Mouse (Mus musculus) fat pad, adult 2 months (tissue): ENCODE results near the gene Ankle1.

Experiments
- DNase-seq: peaks from one replicate; pipeline ENCODE4 v3.0.0-alpha.2; 2011; ENCODE audit warnings: low read depth, low spot score; ENCODE audit errors: extremely low read depth

Gene Ankle1

DNA sequence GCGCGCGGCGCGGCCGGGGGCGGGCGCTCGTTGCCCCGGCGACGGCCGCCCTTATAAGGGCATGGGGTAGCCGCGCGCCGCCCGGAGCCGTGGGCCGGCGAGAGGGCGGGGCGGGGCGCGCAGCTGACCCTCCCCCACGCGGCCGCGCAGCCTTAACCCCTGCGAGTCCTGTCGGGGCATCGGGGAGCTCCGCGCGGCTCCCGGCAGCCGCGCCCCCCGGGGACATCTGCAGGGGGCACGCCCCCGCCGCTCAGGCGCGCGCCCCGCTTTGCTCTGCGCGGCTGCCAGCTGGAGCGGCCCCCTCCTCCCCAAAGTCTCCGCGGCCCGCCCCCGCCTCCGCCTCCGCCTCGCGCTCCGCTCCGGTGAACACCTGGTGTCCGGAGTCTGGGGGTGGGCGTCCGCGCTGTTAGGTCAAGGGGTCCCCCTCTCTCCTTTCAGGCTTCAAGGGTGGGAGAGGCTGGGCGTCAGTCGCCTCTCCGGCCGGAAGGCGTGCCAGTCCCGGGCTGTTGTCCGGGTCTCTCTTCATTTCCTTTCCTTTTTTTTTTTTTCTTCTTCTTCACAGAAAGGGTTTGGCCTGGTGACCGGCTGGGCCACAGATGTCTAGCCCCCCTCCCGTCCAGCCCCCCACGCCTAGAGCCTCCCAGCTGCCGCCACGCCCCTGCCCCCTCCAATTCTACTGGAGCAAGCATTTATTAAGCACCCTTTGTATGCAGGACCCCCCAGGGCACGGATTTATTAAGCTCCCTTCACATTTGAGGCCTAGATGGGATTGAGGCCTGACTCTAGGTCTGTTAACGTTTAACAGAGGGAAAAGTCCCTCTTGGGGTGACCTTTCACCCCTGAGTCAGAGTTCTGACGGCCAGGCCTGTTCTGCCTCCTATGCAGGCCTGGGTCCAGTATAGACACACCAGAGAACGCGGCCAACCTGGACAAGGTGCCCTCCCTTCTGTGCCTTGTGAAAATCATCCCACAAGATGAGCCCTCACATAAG, 23.5 kb upstream of the Ankle1 start:
- DNase-seq, result no peak

DNA sequence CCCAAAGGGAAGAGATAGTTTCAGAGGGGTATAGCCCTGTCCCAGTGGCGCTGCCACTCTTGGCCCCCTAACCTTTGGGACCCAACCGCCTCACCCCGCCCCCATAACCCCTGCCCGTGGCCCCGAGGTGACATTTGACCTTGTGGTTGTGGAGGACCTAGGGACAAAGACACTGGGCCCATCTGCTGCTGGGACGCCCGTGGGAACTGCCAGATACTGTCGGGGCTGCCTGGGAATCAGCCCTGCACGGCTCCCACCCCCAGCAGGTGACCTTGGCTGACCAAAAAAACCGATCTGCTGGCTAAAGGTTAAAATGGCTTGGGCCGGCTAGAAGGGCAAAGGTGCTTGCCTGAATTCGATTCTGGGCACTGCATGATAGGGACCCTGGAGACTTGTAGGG, 22.4 kb upstream of the Ankle1 start:
- DNase-seq, result no peak

DNA sequence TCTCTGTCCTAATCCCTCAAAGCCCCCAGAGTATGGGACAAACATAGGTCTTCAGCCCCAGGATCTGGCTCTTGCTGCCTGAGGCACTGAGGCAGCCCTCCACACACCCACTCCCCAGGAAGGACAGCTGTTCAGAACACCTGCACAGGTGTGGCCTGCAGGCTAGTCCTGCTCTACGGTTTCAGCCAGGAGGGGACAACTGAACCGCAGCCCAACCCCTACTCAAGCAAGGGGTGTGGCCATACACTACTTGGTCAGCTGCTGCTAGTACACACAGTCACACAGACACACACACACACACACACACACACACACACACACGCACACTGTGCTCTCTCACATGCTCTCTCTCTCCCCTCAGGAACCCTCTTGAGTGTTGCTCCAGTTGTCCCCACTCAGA, 21.9 kb upstream of the Ankle1 start:
- DNase-seq, result no peak

DNA sequence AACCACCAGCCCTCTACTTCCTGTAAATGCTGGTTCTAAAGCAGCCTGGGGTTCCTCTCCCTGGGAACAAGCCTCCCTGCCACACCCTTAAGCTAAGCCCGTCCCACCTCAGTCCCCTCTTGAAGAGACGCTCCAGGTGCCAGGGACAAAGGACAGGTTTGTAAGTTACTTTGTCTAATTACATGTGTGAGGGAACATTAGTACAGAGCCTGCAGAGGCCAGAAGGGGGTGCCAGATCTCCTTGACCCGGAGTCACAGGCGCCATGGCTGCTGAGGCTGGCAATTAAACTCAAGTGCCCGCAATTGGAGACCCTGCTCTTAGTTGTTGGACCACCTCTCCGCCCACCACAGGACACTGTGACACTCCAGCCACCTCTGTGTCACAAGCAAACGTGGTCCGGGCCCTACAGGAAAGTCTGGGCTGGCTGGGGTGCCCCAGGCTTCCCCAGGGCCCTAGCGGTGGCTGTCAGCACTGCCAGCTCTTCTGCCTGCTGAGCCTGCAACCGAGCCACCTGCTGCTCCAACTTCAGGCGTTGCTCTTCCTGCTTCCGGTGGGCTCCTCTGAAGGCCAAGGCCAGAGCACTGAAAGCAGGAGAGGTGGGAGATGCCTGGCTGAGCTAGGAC, 20.5 kb upstream of the Ankle1 start:
- DNase-seq, result no peak

DNA sequence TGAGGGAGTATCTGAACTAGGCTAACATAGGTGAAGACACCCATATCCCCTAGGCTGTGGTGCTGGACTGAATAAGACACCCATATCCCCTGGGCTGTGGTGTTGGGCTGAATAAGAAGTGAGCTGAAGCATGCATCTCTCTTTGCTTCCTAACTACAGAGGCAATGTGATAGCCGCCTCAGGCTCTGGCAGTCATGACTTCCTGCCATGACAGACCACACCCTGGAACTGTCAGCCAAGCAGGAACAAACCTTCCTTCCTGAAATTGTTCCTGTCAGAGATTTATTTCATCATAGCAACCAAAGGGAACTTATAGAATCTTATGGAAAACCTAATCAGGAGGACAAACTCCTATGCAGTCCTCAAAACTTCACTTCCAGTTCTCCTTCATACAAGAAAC, 17.5 kb upstream of the Ankle1 start:
- DNase-seq, result no peak

DNA sequence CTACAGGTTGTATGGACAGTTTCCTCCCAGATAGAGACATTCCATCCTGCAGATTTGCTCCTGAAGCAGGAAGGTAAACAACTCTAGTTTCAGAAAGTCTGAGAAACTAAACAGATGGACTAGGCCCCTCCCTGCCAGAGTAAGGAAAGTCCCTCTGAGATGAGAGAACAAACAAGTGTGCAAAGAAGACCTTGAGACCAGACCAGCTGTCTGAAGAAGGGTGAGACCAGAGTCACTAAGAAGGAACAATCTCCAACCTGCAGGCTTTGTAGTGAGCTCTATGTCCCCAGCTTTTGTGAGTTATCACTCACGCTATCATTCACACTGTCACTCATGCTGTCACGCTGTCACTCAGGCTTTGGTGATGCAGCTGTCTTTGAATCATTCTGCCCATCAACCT, 14.1 kb upstream of the Ankle1 start:
- DNase-seq, result no peak

DNA sequence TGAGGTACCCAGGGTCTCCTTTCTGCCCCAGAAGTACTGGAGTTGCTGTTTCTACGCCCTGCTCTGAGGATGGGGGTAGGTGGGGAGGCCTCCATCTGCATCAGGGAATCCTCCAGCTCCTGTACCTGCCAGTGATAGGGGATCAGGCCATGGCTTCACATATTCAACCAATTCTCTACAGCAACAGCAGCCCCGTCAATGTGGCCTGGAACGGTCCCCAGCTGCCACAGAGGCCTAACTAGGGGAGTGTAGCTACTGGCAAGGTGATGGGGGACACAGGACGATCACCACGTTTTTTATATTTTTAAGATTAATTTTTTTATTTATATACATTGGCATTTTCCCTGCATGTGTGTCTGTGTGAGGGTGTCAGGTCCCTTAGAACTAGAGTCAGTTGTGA, 13.4 kb upstream of the Ankle1 start:
- no peak for DNase-seq

DNA sequence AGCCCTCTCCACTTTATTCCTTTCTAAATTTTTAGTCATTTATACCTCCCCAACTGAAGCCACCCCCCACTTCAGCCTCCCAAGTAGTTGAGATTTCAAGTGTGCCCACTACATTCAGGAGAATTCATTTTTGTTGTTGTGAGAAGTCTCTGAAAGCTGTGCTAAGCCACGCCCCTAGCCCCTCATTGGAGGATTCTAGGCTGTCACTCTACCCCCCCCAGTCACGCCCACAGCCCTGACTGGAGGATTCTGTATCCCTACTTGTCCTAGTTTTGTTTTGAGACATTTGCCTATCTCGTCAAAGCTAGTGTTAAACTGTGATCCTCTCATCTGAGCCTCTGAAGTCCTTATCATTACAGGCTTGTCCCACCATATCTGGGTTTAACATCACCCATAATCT, 12.9 kb upstream of the Ankle1 start:
- DNase-seq, result no peak

DNA sequence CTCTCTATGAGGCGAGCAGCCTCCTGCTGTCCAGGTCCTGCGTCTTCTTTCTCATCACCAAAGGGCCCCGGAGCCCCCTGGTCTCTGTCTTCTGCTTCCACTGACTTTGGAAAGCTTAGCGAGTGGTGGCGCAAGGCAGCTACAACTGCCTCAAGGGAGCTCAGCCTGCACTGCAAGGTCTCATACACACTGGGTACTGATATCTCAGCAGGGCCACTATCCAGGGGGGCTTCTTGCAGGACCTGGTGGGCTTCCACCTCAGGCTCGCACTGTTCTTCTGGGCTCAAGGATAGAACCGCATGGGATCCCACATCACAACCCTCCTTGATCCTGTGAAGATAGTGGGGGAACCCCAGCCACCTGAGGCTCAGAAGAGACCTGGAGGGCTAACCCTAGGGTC, 11.3 kb upstream of the Ankle1 start:
- no peak for DNase-seq

DNA sequence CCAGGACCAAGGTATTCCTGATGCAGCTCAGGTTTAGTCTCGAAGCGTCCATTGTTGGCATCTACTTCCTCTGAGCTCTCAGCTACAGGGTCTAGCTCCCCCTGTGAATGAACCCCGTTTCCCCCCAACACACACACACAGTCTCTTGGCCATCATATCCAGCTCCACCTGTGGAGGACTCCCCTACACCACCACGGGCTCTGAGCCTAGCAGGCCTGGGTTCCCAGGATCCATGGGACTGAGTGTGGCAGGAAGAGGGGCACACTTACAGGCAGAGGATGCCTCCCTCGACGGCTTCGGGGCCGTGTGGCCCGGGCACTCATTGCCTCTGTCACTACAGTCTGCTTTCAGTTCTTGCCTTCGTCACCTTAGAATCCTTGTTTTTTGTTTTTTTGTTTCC, 10.7 kb upstream of the Ankle1 start:
- DNase-seq, result no peak

DNA sequence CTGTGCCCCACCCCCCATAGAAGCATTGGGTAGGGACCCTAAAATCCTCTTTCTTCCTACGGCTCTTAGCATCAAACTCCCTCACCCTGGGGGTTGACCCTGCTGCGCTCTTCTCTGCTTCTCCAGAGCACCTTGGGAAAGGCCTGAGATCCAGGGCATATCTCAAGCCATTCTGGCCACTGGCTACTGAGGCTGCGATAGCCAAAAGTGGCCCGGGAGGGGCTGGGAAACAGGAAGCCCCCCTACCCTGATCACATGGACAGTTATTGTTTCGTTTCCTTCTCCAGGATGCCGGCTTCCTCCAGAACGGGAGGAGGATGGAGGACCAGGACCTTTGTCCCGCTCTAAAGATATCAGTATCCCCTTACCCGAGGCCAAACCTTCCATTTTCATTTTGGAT, 10.2 kb upstream of the Ankle1 start, which contains the start of gene Ushbp1:
Ushbp1 (minus strand) TSS at position 174 of the 400 bp plus-strand sequence.
- no peak for DNase-seq

DNA sequence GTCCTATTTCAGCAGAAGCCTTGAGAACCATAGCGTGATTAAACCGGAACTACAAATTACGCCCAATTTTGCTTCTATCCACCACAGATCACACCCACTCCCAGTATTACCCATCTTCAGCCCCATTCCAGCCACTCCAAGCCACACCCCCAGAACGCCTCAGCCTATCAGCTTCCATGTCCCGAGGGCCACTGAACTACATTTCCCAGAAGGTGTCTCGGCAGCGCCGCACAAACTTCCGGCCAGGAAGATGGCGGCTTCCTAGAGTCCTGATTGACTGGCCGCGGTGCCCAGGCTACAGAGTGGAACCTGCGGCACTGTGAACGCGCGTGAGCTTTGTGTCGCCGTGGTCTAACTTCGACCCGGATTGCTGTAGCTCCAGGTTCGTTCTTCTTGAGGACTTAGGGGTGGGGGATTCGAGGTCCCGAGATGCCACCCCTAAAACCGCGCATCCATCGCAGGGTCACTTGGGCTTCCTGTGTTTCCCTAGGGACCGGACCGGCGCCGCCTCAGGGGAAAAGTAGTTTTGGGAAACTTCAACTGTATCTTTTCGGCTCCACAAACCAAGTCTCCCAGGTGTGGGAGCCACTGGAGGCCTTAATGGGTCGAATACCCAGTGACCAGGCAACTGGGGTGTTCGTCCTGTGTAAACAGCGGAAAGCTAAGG, 9.0 kb upstream of the Ankle1 start, which contains the start of gene Babam1:
Babam1 (plus strand) TSS at position 223 of the 667 bp plus-strand sequence.
- DNase-seq, result peak; percentile 88

DNA sequence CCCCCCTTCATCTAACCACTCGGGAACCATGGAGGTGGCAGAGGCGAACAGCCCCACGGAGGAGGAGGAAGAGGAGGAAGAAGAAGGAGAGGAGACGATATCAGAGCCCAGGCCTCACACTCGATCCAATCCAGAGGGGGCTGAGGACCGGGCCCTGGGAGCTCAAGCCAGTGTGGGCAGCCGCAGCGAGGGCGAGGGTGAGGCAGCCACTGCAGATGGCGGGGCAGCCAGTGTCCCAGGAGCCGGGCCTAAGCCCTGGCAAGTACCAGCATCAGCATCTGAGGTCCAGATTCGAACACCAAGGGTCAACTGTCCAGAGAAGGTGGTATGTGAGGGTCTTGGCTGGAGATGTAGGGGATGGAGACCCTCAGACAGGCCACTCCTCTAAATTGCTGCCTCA, 8.1 kb upstream of the Ankle1 start:
- no peak for DNase-seq

DNA sequence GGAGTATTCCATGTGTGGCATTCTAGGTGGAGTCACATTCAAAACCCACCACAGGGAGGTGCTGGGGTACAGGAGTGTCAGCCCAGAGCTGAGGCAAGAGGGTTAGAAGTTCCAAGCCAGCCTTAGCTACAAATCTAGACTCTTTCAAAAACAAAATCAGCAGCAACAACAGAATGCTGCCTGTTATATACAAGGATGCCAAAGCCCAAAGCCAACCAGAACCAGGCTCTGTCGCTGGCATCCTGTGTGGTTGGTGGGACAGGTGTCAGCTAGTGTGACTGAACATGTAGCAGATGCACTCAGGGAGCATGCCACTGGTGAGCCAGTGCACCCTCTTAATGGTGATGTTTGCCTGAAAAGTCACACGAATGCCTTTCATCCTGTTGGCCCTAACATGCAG, 5.0 kb upstream of the Ankle1 start:
- no peak for DNase-seq

DNA sequence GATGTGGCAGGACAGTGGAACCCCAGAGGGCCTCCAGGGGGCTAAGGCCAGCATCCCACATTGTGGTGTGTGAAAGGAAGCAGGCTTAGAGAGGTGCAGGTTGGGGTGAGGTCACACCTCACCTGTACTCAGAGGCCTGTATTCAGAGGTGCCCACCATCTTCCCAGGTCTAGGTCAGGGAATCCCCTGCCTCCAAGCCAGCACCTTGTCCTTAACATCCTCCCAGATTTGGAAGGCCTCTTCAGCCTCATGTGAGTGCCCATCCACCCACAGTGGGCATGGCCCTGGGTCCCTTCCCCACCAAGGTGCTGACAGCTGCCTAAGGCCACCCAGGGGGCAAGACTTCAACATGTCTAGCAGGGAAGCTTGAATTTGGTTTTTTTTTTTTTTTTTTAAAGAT, 4.4 kb upstream of the Ankle1 start:
- DNase-seq, result no peak

DNA sequence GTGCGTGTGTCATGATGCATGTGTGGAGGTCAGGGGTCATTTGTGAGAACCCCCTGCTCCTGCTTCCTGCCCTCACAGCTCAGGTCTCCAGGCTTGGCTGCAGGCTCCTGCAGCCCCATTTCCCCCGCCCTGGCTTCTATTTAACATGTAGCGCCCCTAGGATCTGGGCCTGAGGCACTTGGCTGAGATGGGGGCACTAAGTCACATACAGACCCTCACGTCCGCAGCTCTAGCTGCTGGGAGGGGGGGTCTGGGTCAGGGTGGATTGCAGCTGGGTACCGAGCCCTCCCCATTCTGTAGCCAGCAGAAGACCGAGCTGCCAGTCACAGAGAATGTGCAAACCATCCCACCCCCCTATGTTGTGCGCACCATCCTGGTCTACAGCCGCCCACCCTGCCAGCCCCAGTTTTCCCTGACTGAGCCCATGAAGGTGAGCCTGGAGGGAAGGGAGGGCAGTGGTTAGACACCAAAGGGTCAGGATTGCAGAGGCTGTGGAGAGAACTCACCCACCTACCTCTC, 3.3 kb upstream of the Ankle1 start:
- DNase-seq, result no peak

DNA sequence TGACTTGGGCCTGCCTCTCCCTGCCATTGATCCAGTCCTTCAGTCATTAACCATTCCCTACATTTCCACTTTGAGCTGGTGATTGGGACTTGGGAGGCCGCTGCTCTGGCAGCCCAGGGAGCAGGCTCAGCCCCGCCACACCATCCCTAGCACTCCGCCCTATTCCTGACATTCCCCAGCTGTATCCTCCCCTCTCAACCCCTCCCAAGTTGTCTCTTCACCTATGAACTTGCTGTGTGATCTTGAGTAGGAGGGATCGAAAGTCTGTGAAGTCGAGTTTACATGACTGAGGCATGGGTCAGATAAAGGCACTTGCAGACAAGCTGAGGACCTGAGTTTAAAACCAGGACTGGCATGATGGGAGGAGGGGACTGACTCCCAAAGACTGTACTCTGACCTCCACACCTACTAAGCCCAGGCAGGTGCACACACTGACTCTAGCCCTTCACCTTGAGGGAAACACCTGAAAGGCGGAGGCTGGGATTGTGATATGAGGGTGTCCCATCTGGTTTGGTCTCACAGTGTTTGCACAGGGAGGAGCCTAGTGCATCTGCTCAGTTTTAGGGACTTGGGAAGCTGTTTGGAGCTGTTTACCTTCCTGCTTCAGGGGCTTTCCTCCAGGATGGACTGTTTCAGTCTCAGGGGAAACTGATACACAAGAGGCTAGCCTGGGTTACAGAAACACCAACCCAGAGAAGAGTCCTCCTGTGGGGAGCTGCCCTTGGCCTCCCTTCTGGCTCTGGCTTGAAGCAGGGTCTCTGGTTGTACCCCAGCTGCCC, 2.5 kb upstream of the Ankle1 start:
- no peak for DNase-seq

DNA sequence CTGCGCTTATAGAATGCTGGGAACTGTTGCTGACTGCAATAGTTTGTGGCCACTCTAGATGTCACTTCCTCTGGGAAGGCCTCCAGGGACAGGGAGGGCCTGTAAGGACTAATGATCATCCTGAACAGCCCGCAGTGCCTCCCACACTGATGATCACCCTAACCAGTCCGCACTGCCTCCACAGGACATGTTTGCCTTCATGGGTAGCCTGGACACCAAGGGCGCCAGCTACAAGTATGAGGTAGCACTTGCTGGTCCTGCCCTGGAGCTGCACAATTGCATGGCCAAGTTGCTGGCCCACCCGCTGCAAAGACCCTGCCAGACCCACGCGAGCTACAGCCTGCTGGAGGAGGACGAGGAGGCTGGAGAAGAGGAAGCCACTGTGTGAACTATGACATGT, 1.8 kb upstream of the Ankle1 start:
- no peak for DNase-seq

DNA sequence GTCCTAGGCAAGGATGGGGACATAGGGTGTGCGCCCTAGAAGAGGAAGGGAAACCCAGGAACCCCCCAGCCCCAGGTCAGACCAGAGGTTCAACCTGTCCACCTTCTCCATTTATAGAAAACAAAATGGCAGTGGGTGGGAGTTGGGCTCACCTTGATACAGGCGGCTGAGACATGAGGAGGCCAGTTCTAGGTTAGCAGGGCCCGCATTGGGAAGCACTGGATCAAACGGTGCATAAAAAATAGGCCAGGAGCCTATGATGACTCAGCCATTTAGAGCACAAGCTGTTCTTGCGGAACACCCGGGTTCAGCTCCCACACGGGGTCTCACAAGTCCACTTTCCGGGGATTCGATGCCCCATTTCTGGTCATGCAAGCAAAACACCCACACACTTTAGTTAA, 859 bp upstream of the Ankle1 start:
- DNase-seq, result no peak

DNA sequence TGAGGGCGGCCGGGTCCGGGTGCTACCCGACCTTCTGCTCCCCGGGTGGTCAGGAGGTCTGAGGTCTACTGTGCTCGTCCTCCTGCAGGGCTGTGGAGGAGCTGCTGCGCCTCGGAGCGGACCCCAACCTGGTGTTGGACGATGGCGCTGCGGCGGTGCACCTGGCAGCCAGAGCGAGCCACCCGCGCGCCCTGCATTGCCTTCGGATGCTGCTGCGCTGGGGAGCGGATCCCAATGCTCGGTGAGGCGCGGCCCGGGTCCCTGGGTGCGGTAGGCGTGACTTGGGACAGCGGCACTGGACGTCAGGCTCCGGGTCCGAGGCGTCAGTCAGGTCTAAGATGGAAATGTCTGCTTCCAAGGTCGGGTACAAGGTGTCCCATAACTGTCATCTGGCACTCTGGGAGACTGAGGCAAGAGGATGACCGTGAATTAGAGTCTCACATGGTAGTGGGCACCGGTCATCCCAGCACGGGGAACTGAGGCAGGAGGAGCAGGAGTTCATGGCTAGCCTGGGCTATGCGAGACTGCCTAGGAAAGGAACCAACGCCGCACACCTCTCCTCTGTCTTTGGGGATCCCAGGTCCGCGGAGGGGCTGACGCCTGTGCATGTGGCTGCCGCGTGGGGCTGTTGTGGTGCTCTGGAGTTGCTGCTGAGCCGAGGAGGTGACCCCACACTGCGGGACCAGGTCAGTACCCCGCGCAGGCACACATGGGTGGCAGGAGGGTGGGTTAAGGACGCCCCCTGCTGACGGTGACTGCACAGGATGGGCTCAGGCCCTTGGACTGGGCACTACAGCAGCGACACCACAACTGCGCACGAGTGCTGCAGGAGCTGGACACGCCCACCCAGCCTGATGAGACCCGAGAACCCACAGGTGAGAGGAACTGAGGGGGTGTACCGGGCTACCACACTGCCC, 547 bp downstream of the Ankle1 start:
- DNase-seq, result no peak
